Mouse (Mus musculus) lung, adult 2 months (tissue): ENCODE measurements around the gene Fbxw2.

Experiments
- CTCF ChIP-seq: fragments of 200-500 bp; IDR thresholded peaks from 2 replicates; pipeline ENCODE4 v1.5.1; 2011; ENCODE audit warnings: mild to moderate bottlenecking, low read length, control low read depth; ENCODE audit not compliant: insufficient read depth
- POLR2A ChIP-seq: fragments of 200-500 bp; IDR thresholded peaks from 2 replicates; pipeline ENCODE4 v1.6.1; 2011; ENCODE audit warnings: low read depth, mild to moderate bottlenecking, control low read depth, low read length, borderline replicate concordance; ENCODE audit errors: extremely low read depth

DNA sequence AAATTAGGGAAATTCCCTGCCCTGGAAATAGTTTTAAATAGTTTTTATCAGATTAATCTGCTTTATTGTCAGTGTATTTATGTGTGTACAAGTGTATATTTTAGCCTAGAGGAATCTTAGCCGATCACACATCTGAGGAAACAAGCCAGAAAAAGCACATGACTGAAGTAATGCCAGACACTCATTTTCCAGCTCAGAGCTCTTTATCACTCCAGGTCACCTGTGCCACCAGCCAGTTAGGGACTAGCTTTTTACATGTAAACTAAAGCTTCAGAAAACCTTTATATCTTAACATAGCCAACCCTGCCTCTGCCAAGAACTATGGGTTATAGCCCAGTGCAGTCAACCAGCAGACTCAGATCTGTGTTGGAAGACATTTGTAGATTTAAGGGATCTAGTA is 21.3 kb downstream of the Fbxw2 start:
- TF ChIP-seq CTCF (no peak), POLR2A (no peak)
